Mouse (Mus musculus) adrenal gland, adult 8-10 months (tissue): ENCODE measurements around the gene Fam131b. TPM values are rescaled to one million over a fixed set of nuclear protein-coding genes. Genes with fewer than 3 reads are reported as not detected.

Experiments
- DNase-seq: peaks from one replicate; pipeline ENCODE4 v3.0.0; 2022
- total RNA-seq, 4 experiments: library from RNA; stranded (reverse); gene quantifications; 2 replicates each; pipeline ENCODE4 v1.2.4; 2022

Gene Fam131b
- under 1 TPM; 0.12 to 0.23 (median 0.15) TPM for total RNA-seq

DNA sequence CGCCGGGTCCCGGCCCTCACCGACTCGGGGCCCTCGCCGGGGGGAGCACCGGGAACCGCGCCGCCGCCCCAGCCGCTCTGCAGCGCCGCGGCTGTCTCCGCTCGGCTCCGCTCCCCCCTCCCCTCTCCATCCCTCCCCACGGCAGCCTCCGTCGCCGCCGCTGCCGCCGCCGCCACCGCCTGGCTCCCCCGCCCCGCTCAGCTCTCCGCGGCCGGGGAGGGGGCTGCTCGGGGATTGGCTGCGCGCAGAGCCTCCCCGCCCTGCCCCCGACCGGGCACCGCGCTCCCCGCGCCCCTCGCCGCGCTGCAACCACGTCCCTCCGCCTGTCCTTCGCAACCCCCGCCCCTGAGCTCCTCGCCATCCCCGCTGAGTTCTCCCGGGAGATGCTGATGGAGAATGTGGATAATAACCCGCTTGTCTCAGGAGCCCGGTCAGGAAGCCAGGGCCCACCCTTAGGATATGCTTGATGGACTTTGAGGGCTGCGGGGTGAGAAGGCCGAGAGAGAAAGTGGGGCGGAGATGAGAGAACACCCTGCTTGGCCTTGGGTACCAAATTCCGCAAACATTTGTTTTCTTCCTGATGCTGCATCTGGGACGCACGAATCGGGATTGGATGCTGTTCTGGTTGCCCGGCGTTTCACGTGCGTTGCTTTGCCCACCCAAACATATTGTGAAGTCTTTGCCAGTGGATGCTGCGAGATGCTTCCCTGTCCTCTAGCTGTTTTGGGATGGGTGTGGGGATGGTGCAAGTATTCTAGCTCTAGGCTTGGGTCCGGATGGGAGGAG lies at the start of gene Fam131b:
TSS of gene Fam131b (minus strand) at position 162 of the 786 bp plus-strand sequence.
- DNase-seq, result no peak

GRCm38 (mm10) chr6:42373669-42374430 lies 49.4 kb upstream of the Fam131b start:
- no peak for DNase-seq

- no peak for DNase-seq
Measured at GRCm38 (mm10) chr6:42372816-42373547, 48.5 kb upstream of the Fam131b start, which contains the start of gene Epha1. Epha1 (minus strand) TSS chr6:42373268.

GRCm38 (mm10) chr6:42372421-42372815 lies 48.0 kb upstream of the Fam131b start:
- DNase-seq, result no peak

DNA sequence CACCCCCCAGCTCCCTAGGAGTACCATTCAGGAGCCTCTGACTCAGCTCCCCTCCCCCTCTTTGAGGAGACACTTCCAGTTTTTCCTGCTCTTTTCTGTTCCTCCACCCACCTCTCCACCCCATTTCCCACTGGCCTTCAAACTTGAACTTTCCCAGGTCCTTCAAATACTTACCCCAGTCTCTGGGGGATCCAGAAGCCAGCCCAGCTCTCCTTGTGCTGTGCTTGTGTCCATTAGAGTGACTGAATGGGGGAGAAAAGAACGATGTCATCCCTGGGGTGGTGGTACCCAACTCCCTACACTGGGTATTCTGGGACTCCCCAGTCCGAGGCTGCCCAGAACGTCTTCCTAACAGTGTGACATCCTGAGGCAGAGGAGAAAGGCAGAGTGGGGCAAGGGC lies 47.6 kb upstream of the Fam131b start:
- DNase-seq, result no peak

GRCm38 (mm10) chr6:42370630-42371363 lies 46.4 kb upstream of the Fam131b start:
- no peak for DNase-seq

DNA sequence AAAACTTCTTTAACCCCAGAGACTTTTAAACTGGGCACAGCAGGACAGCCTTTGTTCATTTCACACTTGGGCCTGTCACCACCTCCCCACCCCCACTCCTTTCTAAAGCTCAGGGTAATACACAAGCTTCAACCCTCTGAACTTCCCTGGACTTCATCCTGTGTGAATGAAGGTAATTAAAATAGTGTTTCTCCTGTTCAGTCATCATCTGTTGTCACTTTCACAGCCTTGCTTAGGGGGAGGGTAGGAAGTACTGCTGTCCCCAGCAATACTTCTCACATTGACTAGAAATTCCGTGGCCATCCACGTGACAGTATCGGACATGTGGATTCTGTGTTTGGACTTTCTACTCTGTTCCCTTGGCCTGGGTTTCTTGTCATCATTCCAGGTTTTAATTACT lies 45.4 kb upstream of the Fam131b start:
- DNase-seq, result no peak

DNA sequence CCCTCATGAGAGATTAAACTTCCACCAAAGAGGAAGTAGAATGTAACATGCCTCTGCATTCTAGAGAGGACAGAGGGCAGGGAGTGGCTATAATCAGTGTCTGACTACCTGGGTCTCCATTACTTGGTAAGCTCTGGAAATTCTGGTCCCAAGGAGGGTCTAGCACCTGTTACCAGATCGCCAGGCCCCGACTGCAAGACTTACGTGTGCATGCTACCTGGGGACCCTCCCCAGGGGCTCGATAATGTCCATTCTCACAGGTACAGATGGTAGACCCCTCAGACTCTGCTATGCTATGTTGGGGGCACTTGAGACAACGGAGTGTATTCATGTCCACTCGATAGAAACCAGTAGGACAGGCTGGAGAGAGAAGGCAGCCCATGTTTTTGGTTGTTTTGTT lies 40.8 kb upstream of the Fam131b start:
- no peak for DNase-seq

GRCm38 (mm10) chr6:42364607-42365006 lies 40.2 kb upstream of the Fam131b start:
- no peak for DNase-seq

DNA sequence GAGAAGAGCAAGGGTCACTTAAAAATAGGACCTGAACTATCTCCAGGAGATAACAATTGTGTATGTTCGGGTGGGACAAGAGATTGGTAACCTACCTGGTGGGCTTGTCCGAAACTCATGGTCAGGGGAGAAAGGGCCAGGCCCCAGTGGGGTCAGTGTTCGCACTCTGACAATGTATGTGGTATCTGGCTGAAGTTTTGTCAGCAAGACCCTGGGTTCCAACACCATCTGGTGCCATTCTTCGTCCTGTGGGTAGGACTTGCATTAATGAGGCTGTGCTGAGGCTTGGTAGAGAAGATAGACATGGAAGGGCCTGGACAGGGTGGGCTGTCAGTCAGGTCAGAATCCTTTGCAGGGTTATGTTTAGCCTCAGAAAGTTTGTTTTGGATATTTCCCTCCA lies 39.6 kb upstream of the Fam131b start:
- no peak for DNase-seq

GRCm38 (mm10) chr6:42362974-42363373 lies 38.5 kb upstream of the Fam131b start:
- no peak for DNase-seq

- DNase-seq, result no peak
Measured at GRCm38 (mm10) chr6:42362497-42362896, 38.1 kb upstream of the Fam131b start.

DNA sequence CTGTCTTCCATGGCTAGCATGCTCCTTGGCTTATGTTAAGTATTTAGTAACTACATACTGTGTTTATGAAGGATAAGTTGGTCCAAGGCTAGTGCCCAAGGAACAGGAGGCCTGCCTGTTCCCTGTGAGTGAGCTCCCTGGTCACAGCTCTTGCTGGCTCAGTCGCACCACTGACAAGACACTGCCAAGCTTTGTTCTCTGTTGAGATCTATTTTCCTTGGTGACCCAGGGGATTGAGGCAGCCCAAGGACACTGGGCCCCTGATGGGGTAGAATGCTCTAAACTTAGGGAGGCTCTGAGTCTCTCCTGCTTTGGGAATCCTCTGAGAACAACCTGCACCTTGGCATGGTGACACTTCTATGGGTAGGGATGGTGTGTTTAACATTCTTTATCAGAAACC lies 37.6 kb upstream of the Fam131b start:
- DNase-seq, result no peak

DNA sequence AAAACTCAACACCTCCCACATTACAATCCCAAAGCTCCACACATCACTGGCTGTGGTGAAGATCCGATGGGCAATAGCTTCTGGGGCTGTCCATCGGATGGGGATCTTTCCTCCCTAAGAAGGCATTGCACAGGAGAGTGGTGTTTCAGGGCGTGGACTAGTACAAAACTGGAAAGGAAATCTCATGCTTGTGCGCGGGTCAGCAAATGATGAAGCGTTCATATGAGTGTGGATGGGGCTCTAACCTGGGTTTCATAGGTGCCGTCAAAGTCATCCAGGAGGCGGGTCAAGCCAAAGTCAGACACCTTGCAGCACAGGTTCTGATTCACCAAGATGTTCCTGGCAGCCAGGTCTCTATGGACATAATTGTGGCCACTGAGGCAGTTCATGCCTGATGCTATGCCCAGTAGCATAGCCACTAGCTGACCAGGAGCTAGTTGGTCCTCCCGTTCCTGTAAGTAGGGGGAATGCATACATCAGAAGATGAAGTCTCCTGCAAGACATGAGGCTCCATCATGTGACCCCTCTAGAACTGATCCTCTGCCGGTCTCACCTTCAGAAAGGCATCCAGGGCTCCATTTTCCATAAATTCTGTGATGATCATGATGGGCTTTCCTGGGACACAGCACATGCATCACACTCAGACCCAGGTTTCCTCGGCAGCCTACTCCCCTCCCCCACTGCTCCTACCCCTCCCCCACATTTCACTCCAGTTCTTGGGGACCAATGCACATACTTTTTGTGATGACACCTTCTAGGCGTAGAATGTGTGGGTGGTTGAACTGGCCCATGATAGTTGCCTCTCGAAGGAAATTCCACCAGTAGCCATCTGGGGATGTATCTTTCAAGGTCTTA lies 36.8 kb upstream of the Fam131b start:
- DNase-seq, result no peak

GRCm38 (mm10) chr6:42360231-42360840 lies 35.9 kb upstream of the Fam131b start:
- no peak for DNase-seq

DNA sequence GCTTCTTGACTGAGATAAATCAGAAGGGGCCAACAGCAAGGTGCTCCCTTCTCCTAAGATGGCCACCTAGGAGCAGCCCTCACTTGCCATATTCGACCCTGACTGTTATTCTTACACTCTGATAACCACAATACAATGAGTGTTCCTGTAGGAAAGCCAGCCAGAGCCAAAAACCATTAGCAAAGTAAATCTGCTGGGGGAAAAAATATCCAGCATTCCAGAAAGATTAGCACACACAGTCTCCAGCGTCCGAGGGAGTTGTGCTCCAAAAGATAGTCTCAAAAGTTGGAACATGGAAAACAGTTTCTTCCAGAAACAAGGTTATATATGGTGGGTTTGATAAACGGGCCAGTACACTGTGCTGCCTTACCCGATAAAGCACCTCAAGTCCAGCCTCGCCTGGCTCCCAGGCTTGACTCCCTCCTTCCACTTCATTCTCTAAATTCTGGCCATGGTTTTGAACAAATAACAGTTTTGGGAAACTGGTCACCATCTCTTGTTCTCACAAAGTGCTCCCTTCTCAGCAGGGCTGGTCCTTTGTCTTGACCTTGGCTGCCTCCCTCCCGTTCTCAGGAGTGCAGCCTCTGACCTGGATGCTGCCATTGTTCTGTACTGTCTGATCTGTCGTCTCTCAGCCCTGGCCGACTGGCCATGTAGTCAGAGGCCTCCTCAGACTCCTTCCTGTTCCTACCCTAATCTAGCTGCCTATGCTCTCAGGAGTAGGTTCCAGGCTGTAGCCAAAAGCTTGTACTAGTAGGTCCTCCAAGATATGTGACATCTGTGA lies 35.1 kb upstream of the Fam131b start:
- no peak for DNase-seq

- DNase-seq, result no peak
Measured at GRCm38 (mm10) chr6:42358901-42359300, 34.5 kb upstream of the Fam131b start.

GRCm38 (mm10) chr6:42357901-42358300 lies 33.5 kb upstream of the Fam131b start:
- DNase-seq, result no peak

GRCm38 (mm10) chr6:42356913-42357312 lies 32.5 kb upstream of the Fam131b start:
- no peak for DNase-seq
